Mouse (Mus musculus) intestine, embryonic 16.5 days (tissue): ENCODE results near the gene Tmem14a. TPM values are rescaled to one million over a fixed set of nuclear protein-coding genes. Genes with fewer than 3 reads are reported as not detected.
"Not testable (repeated sequence)": the region's sequence is repeated elsewhere in the genome, so short reads cannot be mapped to it uniquely, and the experiment has no call there.

ENCODE experiments used
- ATAC-seq: fragments of 200-750 bp; cut with Nextera tagmentation; 2 replicates; pipeline ENCODE4 v1.8.0; 2017; ENCODE audit warnings: moderate TSS enrichment, moderate library complexity
- H3K27ac ChIP-seq: fragments of 300-500 bp; sonication (generic); 2 replicates; pipeline ENCODE4 v1.5.1; 2014; ENCODE audit warnings: mild to moderate bottlenecking, low read length
- H3K27me3 ChIP-seq: fragments of 300-500 bp; sonication (generic); replicated peaks from 2 replicates; pipeline ENCODE4 v1.6.1; 2014; ENCODE audit warnings: low read length, control low read depth, mixed read lengths; ENCODE audit not compliant: control insufficient read depth, insufficient read depth
- H3K36me3 ChIP-seq: fragments of 300-500 bp; sonication (generic); 2 replicates; pipeline ENCODE4 v1.6.1; 2014; ENCODE audit warnings: low read length, control low read depth; ENCODE audit not compliant: control insufficient read depth, insufficient read depth
- H3K4me1 ChIP-seq: fragments of 300-500 bp; sonication (generic); 2 replicates; pipeline ENCODE4 v1.6.1; 2014; ENCODE audit warnings: low read length, control low read depth, mixed read lengths; ENCODE audit not compliant: control insufficient read depth, insufficient read depth
- H3K4me2 ChIP-seq: fragments of 300-500 bp; sonication (generic); 2 replicates; pipeline ENCODE4 v1.6.1; 2014; ENCODE audit warnings: low read depth, low read length, control low read depth
- H3K4me3 ChIP-seq: fragments of 300-500 bp; sonication (generic); 2 replicates; pipeline ENCODE4 v1.5.1; 2014; ENCODE audit warnings: mild to moderate bottlenecking, low read length
- H3K9ac ChIP-seq: fragments of 300-500 bp; sonication (generic); 2 replicates; pipeline ENCODE4 v1.6.1; 2014; ENCODE audit warnings: low read depth, low read length
- H3K9me3 ChIP-seq: fragments of 300-500 bp; sonication (generic); 2 replicates; pipeline ENCODE4 v1.6.1; 2016; ENCODE audit warnings: low read length, control low read depth; ENCODE audit not compliant: control insufficient read depth
- WGBS: fragments of 180-500 bp; shearing (Covaris S2); extraction: QIAGEN DNeasy Blood & Tissue Kit; methylation state at CpG from one replicate; pipeline ENCODE4 v1.1.7; 2014; 5-methylcytosine and 5-hydroxymethylcytosine counted together
- polyA plus RNA-seq: library from polyadenylated mRNA; unstranded; fragments of >200 nt; fragmentation: Nextera tagmentation; extraction: Ambion mirVana; gene quantifications from 2 replicates; pipeline ENCODE4 v1.2.1, GENCODE M21; 2015

Tmem14a gene
- polyA plus RNA-seq, 1 experiment from 2014 or later: 12.8 TPM

GRCm38 (mm10) chr1:21275366-21275765, 57.0 kb downstream of the Tmem14a start:
- not testable (repeated sequence) for H3K27ac ChIP-seq, H3K9me3 ChIP-seq, H3K4me3 ChIP-seq, H3K4me2 ChIP-seq, ATAC-seq, H3K27me3 ChIP-seq, H3K4me1 ChIP-seq, H3K9ac ChIP-seq, H3K36me3 ChIP-seq
- WGBS: 86% methylated on average over 5 of the region's 5 CpGs

- WGBS: 32% methylated on average over 2 of the region's 2 CpGs
- not testable (repeated sequence) for H3K27ac ChIP-seq, H3K9me3 ChIP-seq, H3K4me3 ChIP-seq, H3K9ac ChIP-seq, H3K4me2 ChIP-seq, ATAC-seq, H3K4me1 ChIP-seq, H3K36me3 ChIP-seq, H3K27me3 ChIP-seq
Measured at GRCm38 (mm10) chr1:21276158-21276557, 57.8 kb downstream of the Tmem14a start.

Other genes starting within 250 kb of the Tmem14a start
- gene Tram2, start 139.3 kb upstream of the Tmem14a start, polyA plus RNA-seq: 5.3 and 6.3 TPM in 2 replicates
- 11.9 and 17.9 TPM in 2 replicates for gene Gsta3, start 22.0 kb downstream of the Tmem14a start, polyA plus RNA-seq
- not detected in 2 replicates for gene Khdc1a, start 131.1 kb downstream of the Tmem14a start, polyA plus RNA-seq
- gene Khdc1c, start 149.8 kb downstream of the Tmem14a start, polyA plus RNA-seq: not detected in 2 replicates
- 0.10 TPM in 1 of 2 replicates, not detected in the other for gene Khdc1b, start 165.0 kb downstream of the Tmem14a start, polyA plus RNA-seq